Mouse (Mus musculus) hindbrain, embryonic 13.5 days (tissue): Measurements from ENCODE around the gene Adamtsl2. TPM values are rescaled to one million over a fixed set of nuclear protein-coding genes. Genes with fewer than 3 reads are reported as not detected.

Experiments
- ATAC-seq: fragments of 200-750 bp; cut with Nextera tagmentation; 2 replicates; pipeline ENCODE4 v1.8.0; 2017; ENCODE audit warnings: moderate TSS enrichment; ENCODE audit not compliant: low FRiP score
- H3K27ac ChIP-seq: fragments of 300-500 bp; sonication (generic); 2 replicates; pipeline ENCODE4 v1.5.1; 2015; ENCODE audit warnings: inconsistent platforms, mild to moderate bottlenecking, moderate library complexity
- H3K27me3 ChIP-seq: fragments of 300-500 bp; sonication (generic); 2 replicates; pipeline ENCODE4 v1.6.1; 2015; ENCODE audit warnings: mild to moderate bottlenecking, inconsistent platforms
- H3K36me3 ChIP-seq: fragments of 300-500 bp; sonication (generic); 2 replicates; pipeline ENCODE4 v1.6.1; 2015; ENCODE audit warnings: mild to moderate bottlenecking, inconsistent platforms
- H3K4me1 ChIP-seq: fragments of 300-500 bp; sonication (generic); replicated peaks from 2 replicates; pipeline ENCODE4 v1.6.1; 2015; ENCODE audit warnings: inconsistent platforms
- H3K4me2 ChIP-seq: fragments of 300-500 bp; sonication (generic); 2 replicates; pipeline ENCODE4 v1.6.1; 2015; ENCODE audit warnings: inconsistent platforms, mild to moderate bottlenecking, moderate library complexity
- H3K4me3 ChIP-seq: fragments of 300-500 bp; sonication (generic); 2 replicates; pipeline ENCODE4 v1.5.1; 2015; ENCODE audit warnings: mild to moderate bottlenecking, inconsistent platforms
- H3K9ac ChIP-seq: fragments of 300-500 bp; sonication (generic); 2 replicates; pipeline ENCODE4 v1.6.1; 2015; ENCODE audit warnings: mild to moderate bottlenecking, inconsistent platforms
- H3K9me3 ChIP-seq: fragments of 300-500 bp; sonication (generic); 2 replicates; pipeline ENCODE4 v1.6.1; 2016; ENCODE audit warnings: inconsistent platforms
- whole genome bisulfite sequencing: fragments of 180-500 bp; shearing (Covaris S2); methylation state at CpG from one replicate; pipeline ENCODE4 v1.1.7; 2015; 5-methylcytosine and 5-hydroxymethylcytosine counted together
- polyA plus RNA-seq: library from polyadenylated mRNA; unstranded; fragments of >200 nt; fragmentation: Nextera tagmentation; extraction: Ambion mirVana; gene quantifications from 2 replicates; pipeline ENCODE4 v1.2.1, GENCODE M21; 2015

The Adamtsl2 gene
- polyA plus RNA-seq, 1 experiment from 2014 or later = 8.9 TPM

DNA sequence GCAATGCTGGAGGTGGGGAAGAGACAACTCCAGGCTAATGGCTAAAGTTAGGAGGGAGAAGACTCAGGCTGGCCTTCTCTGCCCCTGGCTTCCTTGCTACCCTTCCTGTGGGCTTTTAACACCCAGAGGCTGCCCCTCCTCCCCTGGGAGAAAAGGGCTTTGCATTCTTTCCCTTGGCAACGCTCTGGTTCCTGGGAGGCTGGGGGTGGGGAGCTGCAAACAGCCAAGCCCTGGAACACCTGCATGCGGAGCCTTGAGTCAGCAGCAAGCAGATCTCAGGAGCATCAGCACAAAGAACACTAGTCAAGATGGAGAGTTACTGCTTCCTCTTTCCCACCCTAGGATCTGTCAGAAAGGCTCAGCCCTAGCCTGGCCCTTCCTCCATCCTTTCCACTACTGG, 70.3 kb downstream of the Adamtsl2 start:
- no peak overlapping the region for H3K4me2 ChIP-seq
- no peak for ATAC-seq
- H3K9me3 ChIP-seq = no peaks in the 10 kb centered on the region
- WGBS = 3% methylated on average over 2 of the region's 2 CpGs
- H3K4me1 ChIP-seq = peaks cover 26% of the 10 kb centered on the region
- H3K9ac ChIP-seq = no peak overlapping the region
- H3K36me3 ChIP-seq = no peaks in the 10 kb centered on the region
- H3K4me3 ChIP-seq = no peak overlapping the region
- H3K27ac ChIP-seq = no peak overlapping the region
- H3K27me3 ChIP-seq = no peaks in the 10 kb centered on the region

DNA sequence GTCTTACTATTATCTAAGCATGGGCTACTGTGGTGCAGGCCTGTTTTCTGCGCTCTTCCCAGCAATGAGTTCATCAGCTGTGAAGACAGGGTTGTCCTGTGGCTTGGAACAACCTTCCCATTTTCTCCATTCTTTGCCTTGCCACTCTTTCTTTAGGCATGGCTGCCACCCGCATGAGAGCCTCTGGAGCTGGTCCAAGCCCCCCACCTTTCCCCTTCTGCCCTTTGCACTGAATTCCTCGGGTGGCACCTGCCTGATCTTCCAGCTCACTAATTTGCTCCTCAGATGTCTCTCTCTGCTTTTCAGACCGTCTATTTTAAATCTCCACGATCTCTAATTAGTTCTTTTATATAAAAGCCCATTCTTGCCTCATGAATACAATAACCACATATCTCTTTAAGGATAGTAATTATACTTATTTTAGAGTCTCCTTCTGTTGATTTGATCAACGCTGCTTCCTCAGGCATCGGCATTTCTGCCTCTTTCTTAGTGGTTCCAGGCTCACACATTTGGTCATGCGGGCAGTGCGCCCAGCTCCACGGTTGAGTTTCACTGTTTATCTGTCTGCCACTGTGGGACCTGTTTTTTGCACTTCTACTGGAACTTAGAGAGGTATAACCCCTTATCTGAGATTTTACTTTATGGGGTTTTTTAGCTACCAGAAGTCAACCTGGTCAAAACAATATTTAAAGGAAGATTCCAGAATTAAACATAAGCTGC, 75.4 kb downstream of the Adamtsl2 start:
- no peaks in the 10 kb centered on the region for H3K9me3 ChIP-seq
- no peak overlapping the region for H3K4me2 ChIP-seq
- ATAC-seq = no peak
- H3K4me1 ChIP-seq = peaks cover 14% of the 10 kb centered on the region
- WGBS = 81% methylated on average over 10 of the region's 10 CpGs
- no peaks in the 10 kb centered on the region for H3K36me3 ChIP-seq
- H3K9ac ChIP-seq = no peak overlapping the region
- H3K27me3 ChIP-seq = no peaks in the 10 kb centered on the region
- H3K4me3 ChIP-seq = no peak overlapping the region
- no peak overlapping the region for H3K27ac ChIP-seq

DNA sequence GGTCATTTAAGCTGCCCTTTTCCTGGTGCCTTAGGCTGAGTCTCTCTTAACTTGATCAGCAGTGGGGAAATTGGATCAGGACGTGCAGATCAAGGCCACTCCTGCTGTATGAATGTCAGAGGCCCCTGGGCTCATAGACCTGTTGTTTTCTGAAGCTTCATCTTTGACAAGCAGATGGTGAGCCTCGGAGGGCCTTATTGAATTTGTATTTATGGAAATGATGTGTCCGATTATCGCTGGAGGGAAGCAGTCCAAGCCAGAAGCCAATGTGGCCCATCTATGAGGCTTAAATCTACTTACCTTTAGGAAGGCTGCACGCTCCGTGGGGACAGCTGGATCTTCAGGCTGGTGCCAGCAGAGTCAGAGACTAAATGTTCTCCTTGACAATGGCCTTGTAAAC, 77.4 kb downstream of the Adamtsl2 start:
- Histone ChIP-seq H3K27me3 (no peaks in the 10 kb centered on the region), H3K36me3 (no peaks in the 10 kb centered on the region), H3K27ac (no peak overlapping the region), H3K9ac (no peak overlapping the region), H3K4me2 (no peak overlapping the region), H3K4me3 (no peak overlapping the region), H3K4me1 (peaks cover 12% of the 10 kb centered on the region; the same call in 1 of the 2 replicates), H3K9me3 (no peaks in the 10 kb centered on the region)
- ATAC-seq = no peak
- WGBS = 67% methylated on average over 6 of the region's 6 CpGs

Other genes with a start within 250 kb of the Adamtsl2 start
- gene Abo, start 214.4 kb upstream of the Adamtsl2 start, polyA plus RNA-seq = not detected in 2 replicates
- gene Surf6, start 176.5 kb upstream of the Adamtsl2 start, polyA plus RNA-seq = 28.2 and 29.5 TPM in 2 replicates
- gene Med22, start 168.7 kb upstream of the Adamtsl2 start, polyA plus RNA-seq = 139 and 140 TPM in 2 replicates
- 506 and 509 TPM in 2 replicates for gene Rpl7a, start 168.6 kb upstream of the Adamtsl2 start, polyA plus RNA-seq
- gene Surf2, start 163.0 kb upstream of the Adamtsl2 start, polyA plus RNA-seq = 55.7 and 56.0 TPM in 2 replicates
- 77.4 and 85.5 TPM in 2 replicates for gene Surf1, start 162.8 kb upstream of the Adamtsl2 start, polyA plus RNA-seq
- gene Surf4, start 145.5 kb upstream of the Adamtsl2 start, polyA plus RNA-seq = 113 and 114 TPM in 2 replicates
- gene Stkld1, start 145.3 kb upstream of the Adamtsl2 start, polyA plus RNA-seq = 0.10 and 0.14 TPM in 2 replicates
- gene Rexo4, start 115.0 kb upstream of the Adamtsl2 start, polyA plus RNA-seq = 33.0 and 35.9 TPM in 2 replicates
- 0.31 TPM in 1 of 2 replicates, not detected in the other for gene Adamts13, start 106.0 kb upstream of the Adamtsl2 start, polyA plus RNA-seq
- gene Cacfd1, start 69.5 kb upstream of the Adamtsl2 start, polyA plus RNA-seq = 117 and 125 TPM in 2 replicates
- gene Slc2a6, start 51.4 kb upstream of the Adamtsl2 start, polyA plus RNA-seq = 5.5 and 6.1 TPM in 2 replicates
- gene Mymk, start 7.2 kb upstream of the Adamtsl2 start, polyA plus RNA-seq = 0.56 and 1.1 TPM in 2 replicates
- 2.5 and 2.9 TPM in 2 replicates for gene Fam163b, start 63.1 kb downstream of the Adamtsl2 start, polyA plus RNA-seq
- 1.9 and 3.1 TPM in 2 replicates for gene Dbh, start 85.9 kb downstream of the Adamtsl2 start, polyA plus RNA-seq
- gene Sardh, start 169.0 kb downstream of the Adamtsl2 start, polyA plus RNA-seq = 4.8 and 6.6 TPM in 2 replicates